In genomic region chr17:35969418-35970389, GRCm38 (mm10) we compare ENCODE assay signal across 8 mouse cellular contexts. TPM values are rescaled to one million over a fixed set of nuclear protein-coding genes. Genes with fewer than 3 reads are reported as not detected.
A peak's percentile ranks its signal among the peaks of the same experiment; 100 is the strongest.
DNase-seq lines count a peak whose midpoint lies in the region; ATAC-seq and TF ChIP-seq lines count a peak whose summit lies in the region.

Gene Abcf1 (minus strand): TSS chr17:35969761.

- peak within 1 kb of the TSS; percentile 96 for H3K27ac ChIP-seq in gastrocnemius, adult 2 months
- H3K27ac ChIP-seq in hindbrain, postnatal 0 days = peak within 1 kb of the TSS; percentile 85
- H3K27ac ChIP-seq in left cerebral cortex, adult 2 months = peak within 1 kb of the TSS; percentile 92

- intact Hi-C loops in gastrocnemius, adult 2 months (cut with DNase I) = no loop called here
- intact Hi-C loops in left cerebral cortex, adult 2 months (cut with DNase I) = loop anchor here (1.0 to 5.0 kb wide), 3 partner anchors 10 to 42 kb away; partner anchors contain the start of gene Gnl1

- H3K27me3 ChIP-seq in hindbrain, postnatal 0 days (ENCODE audit: insufficient read depth, low read length) = no peaks in the 10 kb centered on the region

- H3K9ac ChIP-seq in hindbrain, postnatal 0 days (replicated peaks; ENCODE audit: low read length) = peak within 1 kb of the TSS; percentile 73

- H3K9me3 ChIP-seq in hindbrain, postnatal 0 days (ENCODE audit: low read length) = no peaks in the 10 kb centered on the region

- WGBS in hindbrain, postnatal 0 days = under 1% methylated on average over 67 of the region's 68 CpGs

- ATAC-seq in common myeloid progenitor, adult 5-6 weeks (replicated peaks; ENCODE audit: low read depth, poor library complexity, severe bottlenecking) = peak; percentile 97
- peak; percentile 98 for ATAC-seq in hindbrain, postnatal 0 days
- peak; percentile 98 for ATAC-seq in megakaryocyte, adult 5-6 weeks (ENCODE audit: poor library complexity, severe bottlenecking)

- H3K36me3 ChIP-seq in hindbrain, postnatal 0 days (ENCODE audit: insufficient read depth, low read length) = peaks cover 9% of the 10 kb centered on the region; the same call in 1 of the 2 replicates

- peak within 1 kb of the TSS; percentile 92 for H3K4me3 ChIP-seq in gastrocnemius, adult 2 months
- peak within 1 kb of the TSS; percentile 88 for H3K4me3 ChIP-seq in hindbrain, postnatal 0 days (ENCODE audit: low read length)
- peak within 1 kb of the TSS; percentile 100 for H3K4me3 ChIP-seq in left cerebral cortex, adult 2 months

- 0 out of 2 replicates have a peak, but pooled peaks cover 9% of the 10 kb centered on the region for H3K4me1 ChIP-seq in hindbrain, postnatal 0 days (ENCODE audit: insufficient read depth, low read length)

- peak within 1 kb of the TSS; percentile 73 for H3K4me2 ChIP-seq in hindbrain, postnatal 0 days (ENCODE audit: low read depth, low read length)

- TF ChIP-seq CTCF in gastrocnemius, adult 2 months (IDR thresholded peaks at IDR 0.05) = no peak
- no peak for TF ChIP-seq CTCF in hindbrain, postnatal 0 days (IDR thresholded peaks at IDR 0.05; ENCODE audit: low read depth)
- no peak for TF ChIP-seq CTCF in left cerebral cortex, adult 2 months (IDR thresholded peaks at IDR 0.05)

- DNase-seq in ZHBTc4 (ENCODE audit: low read depth, low spot score) = peak; percentile 98
- peak; percentile 100 for DNase-seq in gastrocnemius, adult 2 months
- DNase-seq in hindbrain, postnatal 0 days (ENCODE audit: low spot score) = peak; percentile 99
- DNase-seq in left cerebral cortex, adult 2 months (ENCODE audit: extremely low spot score in 1 of 2, low spot score in 2 of 2) = peak; percentile 98 to 99
- DNase-seq in right cerebral cortex, adult 2 months (ENCODE audit: low spot score in 2 of 2) = peak; percentile 98 to 99
- DNase-seq in urinary bladder, postnatal 14 days (ENCODE audit: low spot score) = peak; percentile 99

RNA-seq across cellular contexts. Expression of gene Abcf1, which starts in this region (rescaled TPM):
- 236 and 291 TPM in 2 replicates for total RNA-seq in common myeloid progenitor, adult 5-6 weeks (2017)
- 10 to 100 TPM; 72.1 to 74.9 TPM for total RNA-seq in gastrocnemius, adult 2 months (2021)
- total RNA-seq in hindbrain, postnatal 0 days (2014; rRNA removed) = 47.7 and 57.3 TPM in 2 replicates
- 94.5 and 99.4 TPM in 2 replicates for polyA plus RNA-seq in hindbrain, postnatal 0 days (2015; fragmentation: Nextera tagmentation; extraction: Ambion mirVana)
- total RNA-seq in left cerebral cortex, adult 2 months (2021) = 10 to 100 TPM; 70.4 to 72.6 TPM
- total RNA-seq in megakaryocyte, adult 5-6 weeks (2015) = 31.8 and 32.7 TPM in 2 replicates
- total RNA-seq in megakaryocyte, adult 5-6 weeks (2017) = 101 and 128 TPM in 2 replicates

Comparison
In these comparisons a context has a peak if more than half of its experiments do, and no peak if none do; other contexts are left out.
1. Peak in every context shown above with its lines: DNase-seq, ATAC-seq, H3K4me3 ChIP-seq and H3K27ac ChIP-seq.